Mouse (Mus musculus): ENCODE results near the gene Nek3. TPM values are rescaled to one million over a fixed set of nuclear protein-coding genes. Genes with fewer than 3 reads are reported as not detected.

The Nek3 gene
- polyA plus RNA-seq (2012; ENCODE audit: insufficient read depth, insufficient read length, missing spikeins): 2.6 and 2.9 TPM in 2 replicates

- peaks cover 8% of the 10 kb centered on the region for H3K4me1 ChIP-seq (ENCODE audit: control insufficient read depth, insufficient read depth, low read length)
- peak within 1 kb of the TSS; percentile 36 for H3K27ac ChIP-seq (ENCODE audit: insufficient read depth, low read depth, low read length)
- TF ChIP-seq CTCF (IDR thresholded peaks at IDR 0.05; ENCODE audit: low read depth, low read length): no peak
- peak; percentile 62 for TF ChIP-seq POLR2A (IDR thresholded peaks at IDR 0.05; ENCODE audit: borderline replicate concordance, low read depth, low read length)
- H3K4me3 ChIP-seq (ENCODE audit: insufficient read depth, low read length): peak within 1 kb of the TSS; percentile 73
Observed at GRCm38 (mm10) chr8:22166080-22166603, at the start of gene Nek3. Nek3 (minus strand) TSS chr8:22166435.

DNA sequence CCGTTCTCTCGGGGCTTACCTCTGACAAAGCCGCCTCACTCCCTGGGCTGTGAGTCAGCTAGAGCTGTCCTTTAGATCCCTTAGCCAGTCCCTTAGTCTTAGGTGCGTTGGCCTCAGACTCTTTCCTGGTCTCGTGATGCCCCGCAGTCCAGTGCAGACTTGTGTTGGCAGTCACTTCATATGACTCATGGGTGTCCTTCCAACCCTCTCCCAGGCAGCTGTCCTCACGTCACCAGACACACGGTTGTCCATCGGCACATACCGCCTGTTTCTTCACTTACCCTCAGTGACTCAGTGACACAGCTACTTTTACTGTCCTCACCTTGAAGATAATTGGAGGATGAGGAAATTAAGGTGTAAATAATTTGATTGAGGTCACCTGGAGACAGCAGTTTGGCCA, 48.6 kb upstream of the Nek3 start:
- H3K4me3 ChIP-seq (ENCODE audit: insufficient read depth, low read length): no peak overlapping the region
- no peak for TF ChIP-seq CTCF (IDR thresholded peaks at IDR 0.05; ENCODE audit: low read depth, low read length)
- TF ChIP-seq POLR2A (IDR thresholded peaks at IDR 0.05; ENCODE audit: borderline replicate concordance, low read depth, low read length): no peak
- no peak overlapping the region for H3K27ac ChIP-seq (ENCODE audit: insufficient read depth, low read depth, low read length)
- no peaks in the 10 kb centered on the region for H3K4me1 ChIP-seq (ENCODE audit: control insufficient read depth, insufficient read depth, low read length)

GRCm38 (mm10) chr8:22209012-22209411, 42.8 kb upstream of the Nek3 start:
- Histone ChIP-seq H3K4me3 (ENCODE audit: insufficient read depth, low read length) (no peak overlapping the region), H3K27ac (ENCODE audit: insufficient read depth, low read depth, low read length) (no peak overlapping the region), H3K4me1 (ENCODE audit: control insufficient read depth, insufficient read depth, low read length) (peaks cover 3% of the 10 kb centered on the region; the same call in 1 of the 2 replicates)
- TF ChIP-seq CTCF (IDR thresholded peaks at IDR 0.05; ENCODE audit: low read depth, low read length) (no peak), POLR2A (IDR thresholded peaks at IDR 0.05; ENCODE audit: borderline replicate concordance, low read depth, low read length) (no peak)

DNA sequence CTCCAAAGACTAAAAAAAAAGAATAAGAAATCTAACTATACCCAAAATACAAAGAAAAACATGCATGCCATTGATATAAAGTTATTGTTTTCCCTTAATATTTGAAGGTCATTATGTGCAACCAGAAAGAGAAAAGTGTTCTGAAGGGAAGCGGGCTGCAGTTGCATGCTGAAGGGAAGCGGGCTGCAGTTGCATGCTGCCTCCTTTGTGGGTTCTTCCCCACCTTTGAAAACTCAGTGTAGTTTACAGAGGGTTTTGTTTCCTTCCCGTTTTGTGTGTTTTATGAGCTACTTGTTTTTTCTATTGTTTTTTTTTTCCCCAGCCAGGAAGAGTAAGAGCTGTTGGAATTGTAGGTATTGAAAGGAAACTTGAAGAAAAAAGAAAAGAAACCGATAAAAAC, 41.3 kb upstream of the Nek3 start:
- Histone ChIP-seq H3K4me3 (ENCODE audit: insufficient read depth, low read length) (no peak overlapping the region), H3K4me1 (ENCODE audit: control insufficient read depth, insufficient read depth, low read length) (peaks cover 3% of the 10 kb centered on the region; the same call in 1 of the 2 replicates), H3K27ac (ENCODE audit: insufficient read depth, low read depth, low read length) (no peak overlapping the region)
- TF ChIP-seq CTCF (IDR thresholded peaks at IDR 0.05; ENCODE audit: low read depth, low read length) (no peak), POLR2A (IDR thresholded peaks at IDR 0.05; ENCODE audit: borderline replicate concordance, low read depth, low read length) (no peak)

DNA sequence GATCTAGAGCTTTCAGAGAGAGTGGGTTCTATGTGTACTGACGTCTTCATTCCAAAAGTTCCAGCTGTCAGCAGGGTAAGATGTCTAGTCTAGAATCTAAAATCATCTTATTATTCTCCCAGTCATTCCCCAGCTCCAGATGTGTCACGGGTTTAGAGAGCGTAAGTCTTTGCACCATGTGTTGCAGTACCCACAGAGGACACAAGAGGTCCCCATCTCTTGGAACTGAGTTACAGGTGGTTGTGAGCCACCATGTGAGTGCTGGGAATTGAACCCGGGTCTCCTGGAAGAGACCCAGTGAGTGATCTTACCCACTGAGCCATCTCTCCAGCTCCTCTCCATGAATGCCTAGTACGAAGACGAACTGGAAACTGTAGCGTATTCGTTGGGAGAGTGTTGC, 33.2 kb upstream of the Nek3 start:
- Histone ChIP-seq H3K4me1 (ENCODE audit: control insufficient read depth, insufficient read depth, low read length) (peaks cover 4% of the 10 kb centered on the region; the same call in 1 of the 2 replicates), H3K27ac (ENCODE audit: insufficient read depth, low read depth, low read length) (no peak overlapping the region), H3K4me3 (ENCODE audit: insufficient read depth, low read length) (no peak overlapping the region)
- TF ChIP-seq CTCF (IDR thresholded peaks at IDR 0.05; ENCODE audit: low read depth, low read length) (no peak), POLR2A (IDR thresholded peaks at IDR 0.05; ENCODE audit: borderline replicate concordance, low read depth, low read length) (no peak)

DNA sequence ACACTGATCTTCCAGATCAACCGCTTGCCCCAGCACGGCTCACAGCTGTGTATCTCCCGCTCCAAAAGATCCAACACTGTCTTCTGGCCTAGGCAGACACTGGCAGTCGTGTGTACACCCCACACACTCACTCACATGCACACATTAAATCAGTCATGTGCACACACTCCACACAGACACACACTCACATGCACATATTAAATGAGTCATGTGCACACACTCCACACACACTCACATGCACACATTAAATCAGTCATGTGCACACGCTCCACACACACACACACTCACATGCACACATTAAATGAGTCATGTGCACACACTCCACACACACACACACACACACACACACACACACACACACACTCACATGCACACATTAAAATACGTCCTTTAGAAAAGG, 31.7 kb upstream of the Nek3 start:
- peaks cover 7% of the 10 kb centered on the region; the same call in 1 of the 2 replicates for H3K4me1 ChIP-seq (ENCODE audit: control insufficient read depth, insufficient read depth, low read length)
- no peak overlapping the region for H3K27ac ChIP-seq (ENCODE audit: insufficient read depth, low read depth, low read length)
- TF ChIP-seq POLR2A (IDR thresholded peaks at IDR 0.05; ENCODE audit: borderline replicate concordance, low read depth, low read length): no peak
- no peak for TF ChIP-seq CTCF (IDR thresholded peaks at IDR 0.05; ENCODE audit: low read depth, low read length)
- no peak overlapping the region for H3K4me3 ChIP-seq (ENCODE audit: insufficient read depth, low read length)

- TF ChIP-seq POLR2A (IDR thresholded peaks at IDR 0.05; ENCODE audit: borderline replicate concordance, low read depth, low read length) (no peak), CTCF (IDR thresholded peaks at IDR 0.05; ENCODE audit: low read depth, low read length) (no peak)
- H3K4me3 ChIP-seq (ENCODE audit: insufficient read depth, low read length): peak overlapping the region; percentile 92
- peaks cover 7% of the 10 kb centered on the region; the same call in 1 of the 2 replicates for H3K4me1 ChIP-seq (ENCODE audit: control insufficient read depth, insufficient read depth, low read length)
- H3K27ac ChIP-seq (ENCODE audit: insufficient read depth, low read depth, low read length): peak overlapping the region; percentile 90
Observed at GRCm38 (mm10) chr8:22193432-22194010, 27.3 kb upstream of the Nek3 start.

DNA sequence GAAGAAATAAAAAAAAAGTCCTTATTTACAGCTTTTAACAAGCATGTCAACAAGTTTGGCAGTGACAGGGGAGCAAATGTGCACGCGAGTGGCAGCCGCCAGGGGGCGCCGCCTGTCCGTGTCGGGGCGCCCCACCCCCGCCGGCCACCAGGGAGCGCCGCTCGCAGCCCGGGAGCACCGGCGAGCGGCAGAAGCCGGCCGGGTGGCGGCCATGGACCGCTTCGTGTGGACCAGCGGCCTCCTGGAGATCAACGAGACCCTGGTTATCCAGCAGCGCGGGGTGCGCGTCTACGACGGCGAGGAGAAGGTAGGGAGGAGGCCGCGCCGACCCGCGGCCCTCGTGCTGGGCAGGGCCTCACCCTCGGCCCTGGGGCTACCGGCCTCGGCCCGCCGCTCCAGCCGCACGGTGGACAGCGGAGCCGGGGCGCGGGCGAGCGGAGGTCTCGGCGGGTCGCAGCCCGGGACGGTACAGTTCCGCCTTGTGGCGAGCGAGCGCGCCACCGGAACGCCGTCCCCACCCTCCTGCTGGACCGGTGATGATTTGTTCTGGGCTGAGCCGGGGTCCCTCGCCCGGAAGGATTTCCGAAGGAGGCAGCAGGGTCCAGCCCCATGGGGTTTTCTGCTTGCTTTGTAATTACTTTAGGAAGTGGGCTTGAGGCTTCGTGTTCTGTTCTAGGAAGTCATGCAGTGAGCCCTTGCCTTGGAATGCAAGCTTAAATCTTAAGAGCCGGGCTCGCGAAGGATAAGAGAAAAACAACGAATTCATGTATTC, 26.6 kb upstream of the Nek3 start, which contains the start of gene Vps36:
Vps36 (plus strand) TSS at position 150 of the 772 bp plus-strand sequence.
- Histone ChIP-seq H3K4me3 (ENCODE audit: insufficient read depth, low read length) (peak within 1 kb of the TSS; percentile 92), H3K27ac (ENCODE audit: insufficient read depth, low read depth, low read length) (peak within 1 kb of the TSS; percentile 90), H3K4me1 (ENCODE audit: control insufficient read depth, insufficient read depth, low read length) (peaks cover 7% of the 10 kb centered on the region; the same call in 1 of the 2 replicates)
- TF ChIP-seq CTCF (IDR thresholded peaks at IDR 0.05; ENCODE audit: low read depth, low read length) (peak; percentile 97), POLR2A (IDR thresholded peaks at IDR 0.05; ENCODE audit: borderline replicate concordance, low read depth, low read length) (no peak; the same call in 1 of the 2 replicates)

- H3K4me3 ChIP-seq (ENCODE audit: insufficient read depth, low read length): peak within 1 kb of the TSS; percentile 99
- H3K27ac ChIP-seq (ENCODE audit: insufficient read depth, low read depth, low read length): peak within 1 kb of the TSS; percentile 66
- TF ChIP-seq CTCF (IDR thresholded peaks at IDR 0.05; ENCODE audit: low read depth, low read length) (no peak), POLR2A (IDR thresholded peaks at IDR 0.05; ENCODE audit: borderline replicate concordance, low read depth, low read length) (no peak)
- 0 out of 2 replicates have a peak, but pooled peaks cover 4% of the 10 kb centered on the region for H3K4me1 ChIP-seq (ENCODE audit: control insufficient read depth, insufficient read depth, low read length)
Observed at GRCm38 (mm10) chr8:22185431-22186397, 19.5 kb upstream of the Nek3 start, which contains the start of gene Ckap2. Ckap2 (minus strand) TSS chr8:22185819.
